Mouse (Mus musculus) stomach, embryonic 15.5 days (tissue): ENCODE results near the gene Sec16a. TPM values are rescaled to one million over a fixed set of nuclear protein-coding genes. Genes with fewer than 3 reads are reported as not detected.
"Not testable (repeated sequence)": the region's sequence is repeated elsewhere in the genome, so short reads cannot be mapped to it uniquely, and the experiment has no call there.

Experiments used
- ATAC-seq: fragments of 200-750 bp; cut with Nextera tagmentation; 2 replicates; pipeline ENCODE4 v1.8.0; 2017; ENCODE audit warnings: low read depth, moderate number of reproducible peaks, moderate TSS enrichment; ENCODE audit not compliant: insufficient read depth, low FRiP score
- H3K27ac ChIP-seq: fragments of 300-500 bp; sonication (generic); 2 replicates; pipeline ENCODE4 v1.5.1; 2015; ENCODE audit warnings: mild to moderate bottlenecking, inconsistent platforms
- H3K27me3 ChIP-seq: fragments of 300-500 bp; sonication (generic); replicated peaks from 2 replicates; pipeline ENCODE4 v1.6.1; 2015; ENCODE audit warnings: inconsistent platforms
- H3K36me3 ChIP-seq: fragments of 300-500 bp; sonication (generic); 2 replicates; pipeline ENCODE4 v1.6.1; 2015; ENCODE audit warnings: inconsistent platforms
- H3K4me1 ChIP-seq: fragments of 300-500 bp; sonication (generic); 2 replicates; pipeline ENCODE4 v1.6.1; 2015; ENCODE audit warnings: inconsistent platforms
- H3K4me2 ChIP-seq: fragments of 300-500 bp; sonication (generic); 2 replicates; pipeline ENCODE4 v1.6.1; 2015; ENCODE audit warnings: mild to moderate bottlenecking, inconsistent platforms
- H3K4me3 ChIP-seq: fragments of 300-500 bp; sonication (generic); replicated peaks from 2 replicates; pipeline ENCODE4 v1.5.1; 2015; ENCODE audit warnings: inconsistent platforms
- H3K9ac ChIP-seq: fragments of 300-500 bp; sonication (generic); 2 replicates; pipeline ENCODE4 v1.6.1; 2015; ENCODE audit warnings: inconsistent platforms
- H3K9me3 ChIP-seq: fragments of 300-500 bp; sonication (generic); 2 replicates; pipeline ENCODE4 v1.6.1; 2016; ENCODE audit warnings: inconsistent platforms
- WGBS: fragments of 180-500 bp; shearing (Covaris S2); methylation state at CpG from one replicate; pipeline ENCODE4 v1.1.7; 2015; 5-methylcytosine and 5-hydroxymethylcytosine counted together
- polyA plus RNA-seq: library from polyadenylated mRNA; unstranded; fragments of >200 nt; fragmentation: Nextera tagmentation; extraction: Ambion mirVana; gene quantifications from 2 replicates; pipeline ENCODE4 v1.2.1, GENCODE M21; 2015

The Sec16a gene
- polyA plus RNA-seq, 1 experiment from 2014 or later = 22.3 TPM

- Histone ChIP-seq H3K27ac (no peak overlapping the region), H3K36me3 (peaks cover 48% of the 10 kb centered on the region), H3K4me3 (no peak overlapping the region), H3K27me3 (no peaks in the 10 kb centered on the region), H3K4me2 (no peak overlapping the region), H3K9ac (no peak overlapping the region), H3K9me3 (no peaks in the 10 kb centered on the region), H3K4me1 (peaks cover 10% of the 10 kb centered on the region; the same call in 1 of the 2 replicates)
- 82% methylated on average over 4 of the region's 4 CpGs for WGBS
- ATAC-seq = no peak
These were observed 44.0 kb downstream of the Sec16a start for GRCm38 (mm10) chr2:26401023-26401422.

- Histone ChIP-seq H3K4me3 (no peak overlapping the region), H3K4me2 (no peak overlapping the region), H3K36me3 (peaks cover 55% of the 10 kb centered on the region), H3K27ac (no peak overlapping the region), H3K9ac (no peak overlapping the region), H3K27me3 (no peaks in the 10 kb centered on the region), H3K9me3 (no peaks in the 10 kb centered on the region), H3K4me1 (peaks cover 2% of the 10 kb centered on the region; the same call in 1 of the 2 replicates)
- ATAC-seq = no peak
- 83% methylated on average over 5 of the region's 5 CpGs for WGBS
These were observed 44.7 kb downstream of the Sec16a start for GRCm38 (mm10) chr2:26400296-26400695.

- no peaks in the 10 kb centered on the region for H3K9me3 ChIP-seq
- H3K4me2 ChIP-seq = no peak overlapping the region
- WGBS = 71% methylated on average over 5 of the region's 5 CpGs
- no peak overlapping the region for H3K27ac ChIP-seq
- H3K36me3 ChIP-seq = peaks cover 62% of the 10 kb centered on the region
- no peak overlapping the region for H3K4me3 ChIP-seq
- no peak overlapping the region for H3K9ac ChIP-seq
- H3K27me3 ChIP-seq = no peaks in the 10 kb centered on the region
- no peak for ATAC-seq
- no peaks in the 10 kb centered on the region for H3K4me1 ChIP-seq
These were observed 45.4 kb downstream of the Sec16a start for GRCm38 (mm10) chr2:26399647-26400046.

GRCm38 (mm10) chr2:26398978-26399377 is 46.0 kb downstream of the Sec16a start:
- H3K9me3 ChIP-seq = no peaks in the 10 kb centered on the region
- ATAC-seq = no peak
- no peaks in the 10 kb centered on the region for H3K4me1 ChIP-seq
- no peak overlapping the region for H3K9ac ChIP-seq
- H3K4me3 ChIP-seq = no peak overlapping the region
- H3K27me3 ChIP-seq = no peaks in the 10 kb centered on the region
- H3K4me2 ChIP-seq = no peak overlapping the region
- no peak overlapping the region for H3K27ac ChIP-seq
- peaks cover 69% of the 10 kb centered on the region for H3K36me3 ChIP-seq
- WGBS = 87% methylated on average over 8 of the region's 8 CpGs

GRCm38 (mm10) chr2:26391617-26392016 is 53.4 kb downstream of the Sec16a start:
- no peaks in the 10 kb centered on the region for H3K27me3 ChIP-seq
- no peak for ATAC-seq
- no peak overlapping the region for H3K9ac ChIP-seq
- H3K36me3 ChIP-seq = peaks cover 59% of the 10 kb centered on the region
- peaks cover 3% of the 10 kb centered on the region for H3K4me1 ChIP-seq
- H3K9me3 ChIP-seq = no peaks in the 10 kb centered on the region
- no peak overlapping the region for H3K4me2 ChIP-seq
- no peak overlapping the region for H3K4me3 ChIP-seq
- 89% methylated on average over 6 of the region's 6 CpGs for WGBS
- H3K27ac ChIP-seq = no peak overlapping the region

GRCm38 (mm10) chr2:26390954-26391353 is 54.1 kb downstream of the Sec16a start:
- Histone ChIP-seq H3K4me3 (no peak overlapping the region), H3K4me2 (no peak overlapping the region), H3K9ac (no peak overlapping the region), H3K27me3 (no peaks in the 10 kb centered on the region), H3K27ac (no peak overlapping the region), H3K9me3 (no peaks in the 10 kb centered on the region), H3K36me3 (peaks cover 61% of the 10 kb centered on the region), H3K4me1 (peaks cover 3% of the 10 kb centered on the region)
- 76% methylated on average over 3 of the region's 3 CpGs for WGBS
- ATAC-seq = no peak

GRCm38 (mm10) chr2:26389154-26389690 is 55.8 kb downstream of the Sec16a start, which contains the start of the genes Entr1 and Pmpca:
Gene Entr1, minus strand, starts transcription at chr2:26389316.
Gene Pmpca, plus strand, starts transcription at chr2:26389339.
- Histone ChIP-seq H3K27me3 (no peaks in the 10 kb centered on the region), H3K36me3 (peaks cover 55% of the 10 kb centered on the region), H3K9me3 (no peaks in the 10 kb centered on the region), H3K9ac (peak within 1 kb of the TSS; percentile 70), H3K4me1 (peaks cover 3% of the 10 kb centered on the region), H3K4me2 (peak within 1 kb of the TSS; percentile 84), H3K4me3 (peak within 1 kb of the TSS; percentile 91), H3K27ac (peak within 1 kb of the TSS; percentile 55)
- under 1% methylated on average over 60 of the region's 60 CpGs for WGBS
- peak; percentile 93 for ATAC-seq

- Histone ChIP-seq H3K4me2 (peak overlapping the region; percentile 84), H3K4me3 (peak overlapping the region; percentile 91), H3K27me3 (no peaks in the 10 kb centered on the region), H3K9ac (peak overlapping the region; percentile 70), H3K27ac (peak overlapping the region; percentile 55), H3K9me3 (no peaks in the 10 kb centered on the region), H3K36me3 (peaks cover 51% of the 10 kb centered on the region), H3K4me1 (peaks cover 3% of the 10 kb centered on the region)
- ATAC-seq = peak; percentile 52
- under 1% methylated on average over 36 of the region's 45 CpGs for WGBS
These were observed 56.3 kb downstream of the Sec16a start for GRCm38 (mm10) chr2:26388682-26389153.

GRCm38 (mm10) chr2:26387713-26388112 is 57.3 kb downstream of the Sec16a start:
- Histone ChIP-seq H3K9ac (no peak overlapping the region), H3K9me3 (no peaks in the 10 kb centered on the region), H3K36me3 (peaks cover 51% of the 10 kb centered on the region), H3K27ac (no peak overlapping the region), H3K4me3 (0 out of 2 replicates have a peak overlapping the region, but pooled peaks have one; percentile 1), H3K4me1 (peaks cover 3% of the 10 kb centered on the region), H3K27me3 (no peaks in the 10 kb centered on the region), H3K4me2 (peak overlapping the region; percentile 84; the same call in 1 of the 2 replicates)
- ATAC-seq = no peak
- 86% methylated on average over 3 of the region's 3 CpGs for WGBS

- not testable (repeated sequence) for ATAC-seq, H3K9ac ChIP-seq, H3K27me3 ChIP-seq, H3K4me1 ChIP-seq, H3K9me3 ChIP-seq, H3K27ac ChIP-seq
- 26% methylated on average over 6 of the region's 6 CpGs for WGBS
- Histone ChIP-seq H3K4me3 (peak overlapping the region; percentile 70), H3K4me2 (peak overlapping the region; percentile 86), H3K36me3 (peaks cover 42% of the 10 kb centered on the region)
These were observed 64.1 kb downstream of the Sec16a start for GRCm38 (mm10) chr2:26380871-26381270.

GRCm38 (mm10) chr2:26380131-26380771 is 64.8 kb downstream of the Sec16a start, which contains the start of gene Snapc4:
Gene Snapc4, minus strand, starts transcription at chr2:26380653.
- H3K4me1 ChIP-seq = 0 out of 2 replicates have a peak, but pooled peaks cover 3% of the 10 kb centered on the region
- peak within 1 kb of the TSS; percentile 78 for H3K9ac ChIP-seq
- peak within 1 kb of the TSS; percentile 70 for H3K4me3 ChIP-seq
- peak within 1 kb of the TSS; percentile 86 for H3K4me2 ChIP-seq
- under 1% methylated on average over 38 of the region's 38 CpGs for WGBS
- peaks cover 45% of the 10 kb centered on the region for H3K36me3 ChIP-seq
- ATAC-seq = peak; percentile 94
- peak within 1 kb of the TSS; percentile 49; the same call in 1 of the 2 replicates for H3K27ac ChIP-seq
- no peaks in the 10 kb centered on the region for H3K27me3 ChIP-seq
- no peaks in the 10 kb centered on the region for H3K9me3 ChIP-seq

- Histone ChIP-seq H3K27me3 (no peaks in the 10 kb centered on the region), H3K27ac (no peak overlapping the region), H3K4me3 (no peak overlapping the region), H3K36me3 (peaks cover 77% of the 10 kb centered on the region), H3K4me2 (no peak overlapping the region), H3K4me1 (no peaks in the 10 kb centered on the region), H3K9me3 (no peaks in the 10 kb centered on the region), H3K9ac (no peak overlapping the region)
- 95% methylated on average over 8 of the region's 8 CpGs for WGBS
- ATAC-seq = no peak
These were observed 72.6 kb downstream of the Sec16a start for GRCm38 (mm10) chr2:26372396-26372795.
